Mouse (Mus musculus) heart, postnatal 0 days (tissue): ENCODE results near the gene Mog.

Source experiments
- CTCF ChIP-seq: IDR thresholded peaks from 2 replicates; pipeline ENCODE4 v1.5.1; 2016; ENCODE audit warnings: antibody characterized with exemption, control low read depth, low read depth
- EP300 ChIP-seq: IDR thresholded peaks from 2 replicates; pipeline ENCODE4 v1.6.1; 2016; ENCODE audit warnings: antibody characterized with exemption, low read depth

DNA sequence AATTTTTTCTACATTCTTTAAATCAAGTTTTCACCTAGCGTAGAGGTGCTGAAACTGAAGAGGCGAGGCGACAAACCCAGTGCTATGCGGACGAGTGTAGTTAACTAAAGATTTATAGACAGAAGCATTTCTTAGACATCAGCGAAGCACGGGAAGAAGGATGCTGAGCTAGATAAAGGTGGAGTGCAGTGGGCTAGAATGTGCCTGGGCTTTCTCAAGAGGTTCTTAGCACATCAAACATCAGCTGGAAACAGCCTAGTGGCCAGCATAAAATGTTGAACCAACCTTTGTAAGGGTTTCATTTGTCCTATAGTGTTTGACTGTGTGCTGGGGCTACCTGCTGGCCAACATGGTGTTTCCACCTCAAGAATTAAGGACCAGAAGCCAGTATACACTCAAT, 22.3 kb downstream of the Mog start, which contains the start of gene Zfp57:
- TF ChIP-seq CTCF (no peak), EP300 (no peak)
